Mouse (Mus musculus) heart, embryonic 12.5 days (tissue): ENCODE results near the gene Scnn1a. TPM values are rescaled to one million over a fixed set of nuclear protein-coding genes. Genes with fewer than 3 reads are reported as not detected.
"Not testable (repeated sequence)": the region's sequence is repeated elsewhere in the genome, so short reads cannot be mapped to it uniquely, and the experiment has no call there.

Source experiments
- ATAC-seq: fragments of 200-750 bp; cut with Nextera tagmentation; 2 replicates; pipeline ENCODE4 v1.8.0; 2017; ENCODE audit warnings: moderate TSS enrichment, moderate library complexity; ENCODE audit not compliant: insufficient number of reproducible peaks, low FRiP score
- H3K27ac ChIP-seq: fragments of 300-500 bp; sonication (generic); 2 replicates; pipeline ENCODE4 v1.5.1; 2016; ENCODE audit warnings: mild to moderate bottlenecking, moderate library complexity; ENCODE audit not compliant: poor library complexity, severe bottlenecking
- H3K27me3 ChIP-seq: fragments of 300-500 bp; sonication (generic); replicated peaks from 2 replicates; pipeline ENCODE4 v1.6.1; 2016; ENCODE audit warnings: mild to moderate bottlenecking, moderate library complexity
- H3K36me3 ChIP-seq: fragments of 300-500 bp; sonication (generic); 2 replicates; pipeline ENCODE4 v1.6.1; 2016; ENCODE audit warnings: mild to moderate bottlenecking, moderate library complexity
- H3K4me1 ChIP-seq: fragments of 300-500 bp; sonication (generic); replicated peaks from 2 replicates; pipeline ENCODE4 v1.6.1; 2016; ENCODE audit warnings: mild to moderate bottlenecking
- H3K4me2 ChIP-seq: fragments of 300-500 bp; sonication (generic); 2 replicates; pipeline ENCODE4 v1.6.1; 2016; ENCODE audit warnings: mild to moderate bottlenecking, moderate library complexity
- H3K4me3 ChIP-seq: fragments of 300-500 bp; sonication (generic); 2 replicates; pipeline ENCODE4 v1.5.1; 2016; ENCODE audit warnings: mild to moderate bottlenecking
- H3K9ac ChIP-seq: fragments of 300-500 bp; sonication (generic); 2 replicates; pipeline ENCODE4 v1.6.1; 2016; ENCODE audit warnings: mild to moderate bottlenecking, moderate library complexity
- H3K9me3 ChIP-seq: fragments of 300-500 bp; sonication (generic); replicated peaks from 2 replicates; pipeline ENCODE4 v1.6.1; 2016; ENCODE audit warnings: mild to moderate bottlenecking, moderate library complexity
- WGBS: fragments of 180-500 bp; shearing (Covaris S2); methylation state at CpG from one replicate; pipeline ENCODE4 v1.1.7; 2016; 5-methylcytosine and 5-hydroxymethylcytosine counted together
- polyA plus RNA-seq: library from polyadenylated mRNA; unstranded; fragments of >200 nt; fragmentation: Nextera tagmentation; extraction: Ambion mirVana; gene quantifications from 2 replicates; pipeline ENCODE4 v1.2.1, GENCODE M21; 2016

The Scnn1a gene
- polyA plus RNA-seq: 0.70 and 0.80 TPM in 2 replicates

GRCm38 (mm10) chr6:125320323-125320722 lies at the start of gene Scnn1a:
Scnn1a (plus strand) TSS chr6:125320659.
- peaks cover 62% of the 10 kb centered on the region for H3K27me3 ChIP-seq
- H3K4me3 ChIP-seq: no peak within 1 kb of the TSS
- peak within 1 kb of the TSS; percentile 29 for H3K4me2 ChIP-seq
- no peak for ATAC-seq
- no peak within 1 kb of the TSS for H3K27ac ChIP-seq
- no peaks in the 10 kb centered on the region for H3K9me3 ChIP-seq
- H3K4me1 ChIP-seq: peaks cover 9% of the 10 kb centered on the region
- no peaks in the 10 kb centered on the region for H3K36me3 ChIP-seq
- WGBS: 63% methylated on average over 1 of the region's 1 CpGs
- no peak within 1 kb of the TSS for H3K9ac ChIP-seq

- Histone ChIP-seq H3K4me2 (peak overlapping the region; percentile 56), H3K9ac (peak overlapping the region; percentile 47; the same call in 1 of the 2 replicates), H3K9me3 (no peaks in the 10 kb centered on the region), H3K27ac (no peak overlapping the region), H3K36me3 (no peaks in the 10 kb centered on the region), H3K4me3 (no peak overlapping the region), H3K27me3 (0 out of 2 replicates have a peak, but pooled peaks cover 10% of the 10 kb centered on the region), H3K4me1 (0 out of 2 replicates have a peak, but pooled peaks cover 3% of the 10 kb centered on the region)
- WGBS: 14% methylated on average over 17 of the region's 17 CpGs
- ATAC-seq: peak; percentile 86
Measured at GRCm38 (mm10) chr6:125271455-125272227, 48.8 kb upstream of the Scnn1a start.

GRCm38 (mm10) chr6:125272228-125272785 lies 48.2 kb upstream of the Scnn1a start:
- no peak for ATAC-seq
- Histone ChIP-seq H3K9me3 (no peaks in the 10 kb centered on the region), H3K36me3 (no peaks in the 10 kb centered on the region), H3K4me1 (0 out of 2 replicates have a peak, but pooled peaks cover 3% of the 10 kb centered on the region), H3K4me2 (no peak overlapping the region), H3K27ac (no peak overlapping the region), H3K4me3 (no peak overlapping the region), H3K9ac (no peak overlapping the region), H3K27me3 (0 out of 2 replicates have a peak, but pooled peaks cover 10% of the 10 kb centered on the region)
- whole genome bisulfite sequencing: 77% methylated on average over 10 of the region's 10 CpGs

- no peak overlapping the region for H3K4me2 ChIP-seq
- 0 out of 2 replicates have a peak, but pooled peaks cover 10% of the 10 kb centered on the region for H3K27me3 ChIP-seq
- H3K27ac ChIP-seq: no peak overlapping the region
- WGBS: 59% methylated on average over 15 of the region's 15 CpGs
- H3K9ac ChIP-seq: no peak overlapping the region
- ATAC-seq: no peak
- H3K4me3 ChIP-seq: no peak overlapping the region
- 0 out of 2 replicates have a peak, but pooled peaks cover 3% of the 10 kb centered on the region for H3K4me1 ChIP-seq
- H3K36me3 ChIP-seq: no peaks in the 10 kb centered on the region
- H3K9me3 ChIP-seq: no peaks in the 10 kb centered on the region
Measured at GRCm38 (mm10) chr6:125274841-125275563, 45.5 kb upstream of the Scnn1a start.

DNA sequence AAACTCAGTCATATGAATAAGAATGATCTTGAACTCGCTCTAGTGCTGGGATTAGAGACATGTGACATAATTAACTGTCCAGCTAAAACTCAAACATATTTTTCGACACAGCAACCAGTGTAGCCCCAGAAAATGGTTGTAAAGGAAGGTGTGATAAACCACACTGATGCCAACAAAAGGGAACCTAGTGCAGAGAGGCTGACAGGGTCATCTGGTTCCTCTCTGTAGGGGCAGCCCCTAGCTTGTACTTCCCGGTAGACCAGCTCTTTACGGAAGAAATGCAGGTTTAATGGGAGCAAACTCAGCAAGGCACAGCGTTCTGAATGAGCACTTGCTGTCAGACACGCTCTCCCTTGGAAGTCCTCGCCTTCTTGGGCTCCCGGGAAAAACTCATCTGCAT lies 40.7 kb upstream of the Scnn1a start:
- 0 out of 2 replicates have a peak, but pooled peaks cover 10% of the 10 kb centered on the region for H3K27me3 ChIP-seq
- no peak for ATAC-seq
- H3K9me3 ChIP-seq: no peaks in the 10 kb centered on the region
- no peaks in the 10 kb centered on the region for H3K36me3 ChIP-seq
- H3K4me3 ChIP-seq: no peak overlapping the region
- H3K9ac ChIP-seq: no peak overlapping the region
- H3K27ac ChIP-seq: no peak overlapping the region
- H3K4me1 ChIP-seq: no peaks in the 10 kb centered on the region
- H3K4me2 ChIP-seq: no peak overlapping the region
- 56% methylated on average over 8 of the region's 8 CpGs for WGBS

DNA sequence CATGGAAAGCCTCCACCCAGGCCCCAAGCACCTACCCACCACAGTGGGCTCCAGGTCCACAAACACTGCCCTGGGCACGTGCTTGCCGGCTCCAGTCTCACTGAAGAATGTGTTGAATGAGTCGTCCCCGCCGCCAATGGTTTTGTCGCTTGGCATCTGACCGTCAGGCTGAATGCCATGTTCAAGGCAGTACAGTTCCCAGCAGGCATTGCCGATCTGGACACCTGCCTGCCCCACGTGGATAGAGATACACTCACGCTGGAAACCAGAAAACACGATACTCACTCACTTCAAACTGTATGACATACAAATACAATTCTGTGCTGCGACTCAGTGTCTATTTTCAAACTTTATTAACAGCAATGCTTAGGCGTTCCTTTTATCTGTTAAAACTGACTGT lies 37.7 kb upstream of the Scnn1a start:
- H3K4me1 ChIP-seq, H3K4me3 ChIP-seq, H3K36me3 ChIP-seq, H3K27ac ChIP-seq, H3K27me3 ChIP-seq, H3K9ac ChIP-seq, H3K9me3 ChIP-seq, ATAC-seq, H3K4me2 ChIP-seq: not testable (repeated sequence)
- WGBS: 88% methylated on average over 13 of the region's 13 CpGs

DNA sequence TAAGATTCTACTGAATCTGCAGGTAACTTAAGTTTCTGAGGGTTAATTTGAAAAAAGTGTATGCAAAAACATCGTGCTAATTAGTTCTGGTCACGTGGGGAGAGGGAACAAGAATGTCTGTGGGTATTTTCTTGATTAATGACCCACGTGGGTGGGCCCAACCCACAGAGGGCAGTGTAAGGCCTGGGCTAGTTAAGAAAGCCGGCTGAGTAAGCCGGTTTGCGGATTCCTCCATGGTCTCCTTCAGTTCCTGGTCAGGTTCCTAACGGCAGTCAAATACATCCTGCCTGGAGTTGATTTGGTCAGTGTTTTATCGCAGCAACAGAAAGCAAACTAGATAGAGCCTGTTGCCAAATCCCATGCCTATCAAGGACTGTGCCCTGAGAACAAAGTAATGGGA lies 36.2 kb upstream of the Scnn1a start:
- Histone ChIP-seq H3K9ac (no peak overlapping the region), H3K36me3 (no peaks in the 10 kb centered on the region), H3K9me3 (no peaks in the 10 kb centered on the region), H3K27ac (no peak overlapping the region), H3K4me1 (no peaks in the 10 kb centered on the region), H3K4me2 (no peak overlapping the region), H3K4me3 (no peak overlapping the region), H3K27me3 (0 out of 2 replicates have a peak, but pooled peaks cover 5% of the 10 kb centered on the region)
- no peak for ATAC-seq
- 47% methylated on average over 8 of the region's 8 CpGs for WGBS

DNA sequence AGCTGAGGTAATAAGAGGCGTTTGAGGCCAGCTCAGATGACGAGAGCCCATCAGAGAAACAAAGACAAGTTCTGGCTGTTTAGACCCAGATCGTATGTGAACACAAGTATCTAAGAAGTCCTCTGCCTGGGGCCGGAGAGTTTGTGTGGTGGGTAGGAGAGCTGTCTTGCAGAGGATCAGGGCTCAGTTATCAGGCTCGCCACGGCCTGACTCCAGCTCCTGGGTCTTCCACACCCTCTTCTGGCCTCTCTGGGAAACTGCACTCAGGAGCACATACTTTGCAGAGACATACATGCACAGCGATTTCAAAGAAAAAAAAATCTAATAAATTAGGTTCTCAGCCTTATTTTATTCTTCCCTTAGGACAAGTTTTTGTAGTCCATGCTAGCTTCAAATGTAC lies 35.7 kb upstream of the Scnn1a start:
- WGBS: 84% methylated on average over 7 of the region's 7 CpGs
- H3K27ac ChIP-seq: no peak overlapping the region

DNA sequence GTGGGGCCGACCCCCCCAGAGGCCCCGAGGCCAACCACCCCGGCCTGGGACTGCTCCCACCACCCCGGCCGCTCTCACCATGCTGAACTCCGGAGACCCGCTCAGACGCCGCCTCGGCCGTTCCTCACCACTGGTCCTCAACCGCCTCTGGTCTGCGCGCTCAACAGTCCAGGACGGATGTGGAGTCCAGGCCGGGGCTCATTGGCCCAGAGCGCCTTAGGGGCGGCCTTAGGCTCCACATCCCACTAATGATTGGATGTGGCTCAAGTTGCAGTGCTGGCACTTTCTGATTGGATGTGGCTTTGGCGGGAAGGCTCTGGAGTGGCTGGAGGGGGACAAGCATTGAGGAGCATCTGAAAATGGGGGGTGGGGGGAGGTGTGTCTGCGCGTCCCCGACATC lies 34.6 kb upstream of the Scnn1a start, which contains the start of gene Tuba3a:
Gene Tuba3a (minus strand): TSS at position 153 of the 400 bp plus-strand sequence.
- no peak within 1 kb of the TSS for H3K4me3 ChIP-seq
- H3K36me3 ChIP-seq: no peaks in the 10 kb centered on the region
- H3K9ac ChIP-seq: no peak within 1 kb of the TSS
- 0 out of 2 replicates have a peak, but pooled peaks cover 5% of the 10 kb centered on the region for H3K27me3 ChIP-seq
- ATAC-seq: no peak
- H3K27ac ChIP-seq: no peak within 1 kb of the TSS
- WGBS: 94% methylated on average over 22 of the region's 22 CpGs
- no peak within 1 kb of the TSS for H3K4me2 ChIP-seq
- H3K9me3 ChIP-seq: no peaks in the 10 kb centered on the region
- no peaks in the 10 kb centered on the region for H3K4me1 ChIP-seq

More for the DNA sequence above, 35.7 kb upstream of the Scnn1a start:
- Histone ChIP-seq H3K9ac (no peak overlapping the region), H3K4me3 (no peak overlapping the region), H3K9me3 (no peaks in the 10 kb centered on the region), H3K36me3 (no peaks in the 10 kb centered on the region), H3K4me2 (no peak overlapping the region), H3K27me3 (0 out of 2 replicates have a peak, but pooled peaks cover 5% of the 10 kb centered on the region), H3K4me1 (no peaks in the 10 kb centered on the region)
- ATAC-seq: no peak

GRCm38 (mm10) chr6:125286944-125287343 lies 33.5 kb upstream of the Scnn1a start:
- Histone ChIP-seq H3K4me3 (no peak overlapping the region), H3K9ac (no peak overlapping the region), H3K9me3 (no peaks in the 10 kb centered on the region), H3K27ac (no peak overlapping the region), H3K4me2 (no peak overlapping the region), H3K36me3 (no peaks in the 10 kb centered on the region), H3K4me1 (no peaks in the 10 kb centered on the region), H3K27me3 (0 out of 2 replicates have a peak, but pooled peaks cover 5% of the 10 kb centered on the region)
- 84% methylated on average over 4 of the region's 4 CpGs for WGBS
- ATAC-seq: no peak

GRCm38 (mm10) chr6:125288730-125289129 lies 31.7 kb upstream of the Scnn1a start:
- Histone ChIP-seq H3K9ac (no peak overlapping the region), H3K27me3 (0 out of 2 replicates have a peak, but pooled peaks cover 5% of the 10 kb centered on the region), H3K4me3 (no peak overlapping the region), H3K36me3 (no peaks in the 10 kb centered on the region), H3K9me3 (no peaks in the 10 kb centered on the region; the same call in 1 of the 2 replicates), H3K27ac (no peak overlapping the region), H3K4me2 (no peak overlapping the region), H3K4me1 (no peaks in the 10 kb centered on the region)
- WGBS: 66% methylated on average over 5 of the region's 5 CpGs
- no peak for ATAC-seq
